In the genomic region with DNA sequence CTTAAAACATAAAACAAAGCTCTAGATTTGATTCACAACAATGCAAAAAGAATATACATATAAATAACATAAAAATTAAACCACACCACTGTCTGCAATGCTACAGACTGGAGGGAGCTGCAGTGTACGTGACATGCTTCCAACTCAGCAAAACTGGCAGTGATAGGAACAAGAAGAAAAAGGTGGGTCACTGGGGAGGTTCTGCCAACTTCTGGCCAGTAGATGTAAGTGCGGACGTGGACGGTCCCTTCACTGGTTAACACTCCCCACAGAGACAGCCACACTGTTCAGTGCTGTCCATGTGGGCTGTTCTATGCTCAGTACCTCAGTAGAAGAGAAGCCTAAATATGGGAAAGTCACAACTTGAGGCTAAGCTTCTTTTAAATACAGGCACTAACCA, we compare ENCODE assay signal across 27 mouse cellular contexts. TPM values are rescaled to one million over a fixed set of nuclear protein-coding genes. Genes with fewer than 3 reads are reported as not detected.
DNase-seq lines count a peak whose midpoint lies in the region; ATAC-seq and TF ChIP-seq lines count a peak whose summit lies in the region.
"Had no signal": no experiment of that assay in that cellular context is flagged by ENCODE, and none has a peak within 500 bp of the region (broad histone marks: within the 10 kb centered on the region; RNA-seq: fewer than 3 reads in every experiment).

No protein-coding gene starts in this region.

- H3K36me3 ChIP-seq in kidney, embryonic 16.5 days (ENCODE audit: insufficient read depth, low read length) = no peaks in the 10 kb centered on the region
- no peaks in the 10 kb centered on the region for H3K36me3 ChIP-seq in kidney, adult 2 months (ENCODE audit: control insufficient read depth, insufficient read depth, low read length)
- no peaks in the 10 kb centered on the region for H3K36me3 ChIP-seq in lung, postnatal 0 days (ENCODE audit: insufficient read depth, low read length)
- no peaks in the 10 kb centered on the region for H3K36me3 ChIP-seq in intestine, embryonic 16.5 days (ENCODE audit: control insufficient read depth, insufficient read depth, low read length)
- H3K36me3 ChIP-seq: heart, embryonic 15.5 days; limb, embryonic 15.5 days; liver, embryonic 15.5 days; midbrain, embryonic 12.5 days; stomach, embryonic 15.5 days had no signal

- no peak overlapping the region for H3K27ac ChIP-seq in kidney, embryonic 16.5 days (ENCODE audit: low read length)
- no peak overlapping the region for H3K27ac ChIP-seq in kidney, adult 2 months (ENCODE audit: insufficient read depth, low read depth, low read length)
- H3K27ac ChIP-seq in lung, postnatal 0 days (ENCODE audit: low read length) = no peak overlapping the region
- H3K27ac ChIP-seq in intestine, embryonic 16.5 days (ENCODE audit: low read length) = no peak overlapping the region
- H3K27ac ChIP-seq: gastrocnemius, adult 2 months; heart, embryonic 15.5 days; limb, embryonic 15.5 days; liver, embryonic 15.5 days; midbrain, embryonic 12.5 days; stomach, embryonic 15.5 days had no signal

- no peak overlapping the region for H3K4me2 ChIP-seq in kidney, embryonic 16.5 days (replicated peaks; ENCODE audit: low read depth, low read length)
- no peak overlapping the region for H3K4me2 ChIP-seq in lung, postnatal 0 days (replicated peaks; ENCODE audit: low read depth, low read length)
- H3K4me2 ChIP-seq in intestine, embryonic 16.5 days (ENCODE audit: low read depth, low read length) = no peak overlapping the region
- H3K4me2 ChIP-seq: heart, embryonic 15.5 days; limb, embryonic 15.5 days; liver, embryonic 15.5 days; midbrain, embryonic 12.5 days; stomach, embryonic 15.5 days had no signal

- no peaks in the 10 kb centered on the region for H3K4me1 ChIP-seq in kidney, embryonic 16.5 days (ENCODE audit: insufficient read depth, low read length)
- H3K4me1 ChIP-seq in kidney, adult 2 months (ENCODE audit: control insufficient read depth, insufficient read depth, low read length) = no peaks in the 10 kb centered on the region
- H3K4me1 ChIP-seq in lung, postnatal 0 days (ENCODE audit: insufficient read depth, low read depth, low read length) = no peaks in the 10 kb centered on the region
- no peaks in the 10 kb centered on the region for H3K4me1 ChIP-seq in lung, adult 2 months (ENCODE audit: control insufficient read depth, insufficient read depth, low read length)
- H3K4me1 ChIP-seq in intestine, embryonic 16.5 days (ENCODE audit: control insufficient read depth, insufficient read depth, low read length) = no peaks in the 10 kb centered on the region
- H3K4me1 ChIP-seq: heart, embryonic 15.5 days; limb, embryonic 15.5 days; liver, embryonic 15.5 days; midbrain, embryonic 12.5 days; stomach, embryonic 15.5 days had no signal

- 41% methylated on average over 4 of the region's 4 CpGs for WGBS in kidney, embryonic 16.5 days
- WGBS in kidney, adult 2 months = 34% methylated on average over 4 of the region's 4 CpGs
- WGBS in lung, postnatal 0 days = 45% methylated on average over 4 of the region's 4 CpGs
- WGBS in lung, adult 2 months = 42% methylated on average over 4 of the region's 4 CpGs
- WGBS in intestine, embryonic 16.5 days = 46% methylated on average over 4 of the region's 4 CpGs

- no peak for TF ChIP-seq POLR2A in kidney, adult 2 months (IDR thresholded peaks at IDR 0.05; ENCODE audit: low read depth, low read length)
- no peak for TF ChIP-seq POLR2A in lung, adult 2 months (IDR thresholded peaks at IDR 0.05; ENCODE audit: borderline replicate concordance, extremely low read depth, low read depth, low read length)

- H3K9me3 ChIP-seq in kidney, embryonic 16.5 days (ENCODE audit: low read length) = no peaks in the 10 kb centered on the region
- no peaks in the 10 kb centered on the region for H3K9me3 ChIP-seq in lung, postnatal 0 days (ENCODE audit: low read length)
- H3K9me3 ChIP-seq in intestine, embryonic 16.5 days (ENCODE audit: control insufficient read depth, low read length) = no peaks in the 10 kb centered on the region
- H3K9me3 ChIP-seq: heart, embryonic 15.5 days; limb, embryonic 15.5 days; liver, embryonic 15.5 days; midbrain, embryonic 12.5 days; stomach, embryonic 15.5 days had no signal

- H3K9ac ChIP-seq in kidney, embryonic 16.5 days (replicated peaks; ENCODE audit: low read length) = no peak overlapping the region
- H3K9ac ChIP-seq in lung, postnatal 0 days (replicated peaks; ENCODE audit: low read depth) = no peak overlapping the region
- no peak overlapping the region for H3K9ac ChIP-seq in intestine, embryonic 16.5 days (ENCODE audit: low read depth, low read length)
- H3K9ac ChIP-seq: heart, embryonic 15.5 days; limb, embryonic 15.5 days; liver, embryonic 15.5 days; midbrain, embryonic 12.5 days; stomach, embryonic 15.5 days had no signal

- 0 out of 2 replicates have a peak, but pooled peaks have one; percentile 27 for ATAC-seq in kidney, embryonic 16.5 days (ENCODE audit: low FRiP score, low TSS enrichment)
- ATAC-seq in lung, postnatal 0 days = no peak
- peak; percentile 63 for ATAC-seq in intestine, embryonic 16.5 days
- ATAC-seq: forebrain, embryonic 14.5 days had no signal

- H3K4me3 ChIP-seq in kidney, embryonic 16.5 days (ENCODE audit: low read length) = no peak overlapping the region
- H3K4me3 ChIP-seq in kidney, adult 2 months (ENCODE audit: insufficient read depth, low read depth, low read length) = no peak overlapping the region
- no peak overlapping the region for H3K4me3 ChIP-seq in lung, postnatal 0 days (ENCODE audit: low read depth, low read length)
- H3K4me3 ChIP-seq in lung, adult 2 months (replicated peaks; ENCODE audit: extremely low read depth, low read depth, low read length) = no peak overlapping the region
- no peak overlapping the region for H3K4me3 ChIP-seq in intestine, embryonic 16.5 days (ENCODE audit: low read length)
- H3K4me3 ChIP-seq: gastrocnemius, adult 2 months; heart, embryonic 15.5 days; limb, embryonic 15.5 days; liver, embryonic 15.5 days; midbrain, embryonic 12.5 days; stomach, embryonic 15.5 days had no signal

- no peaks in the 10 kb centered on the region for H3K27me3 ChIP-seq in kidney, embryonic 16.5 days (ENCODE audit: insufficient read depth, low read length)
- no peaks in the 10 kb centered on the region for H3K27me3 ChIP-seq in kidney, adult 2 months (replicated peaks; ENCODE audit: control insufficient read depth, insufficient read depth, low read length)
- H3K27me3 ChIP-seq in lung, postnatal 0 days (replicated peaks; ENCODE audit: insufficient read depth, low read length) = no peaks in the 10 kb centered on the region
- no peaks in the 10 kb centered on the region for H3K27me3 ChIP-seq in intestine, embryonic 16.5 days (replicated peaks; ENCODE audit: control insufficient read depth, insufficient read depth, low read length)
- H3K27me3 ChIP-seq: heart, embryonic 15.5 days; limb, embryonic 15.5 days; liver, embryonic 15.5 days; midbrain, embryonic 12.5 days; stomach, embryonic 15.5 days had no signal

- no peak; the same call in 1 of the 2 replicates for TF ChIP-seq CTCF in kidney, adult 2 months (conservative IDR thresholded peaks at IDR 0.05; ENCODE audit: insufficient read depth, insufficient read length, low read depth, low read length)
- TF ChIP-seq CTCF in lung, postnatal 0 days (IDR thresholded peaks at IDR 0.05) = 0 out of 2 replicates have a peak, but pooled peaks have one; percentile 7
- no peak for TF ChIP-seq CTCF in lung, adult 2 months (IDR thresholded peaks at IDR 0.05; ENCODE audit: insufficient read depth, low read length)

- no peak for DNase-seq in kidney, adult 2 months
- no peak for DNase-seq in lung, postnatal 0 days (ENCODE audit: low spot score)
- DNase-seq in lung, adult 2 months = no peak
- DNase-seq in left cerebral cortex, adult 8-10 months (ENCODE audit: low spot score in 2 of 2) = no peak
- DNase-seq in spleen, postnatal 4 days (ENCODE audit: low spot score in 2 of 2) = no peak
- DNase-seq: adrenal gland, postnatal 10 days; cerebellum, adult 18-20 months; cerebellum, postnatal 14 days; gastrocnemius, adult 2 months; left cerebral cortex, postnatal 4 days; lung, postnatal 14 days; right cerebral cortex, postnatal 25 days; thymus, adult 18-20 months; thymus, postnatal 36 days had no signal

- TF ChIP-seq EP300 in lung, postnatal 0 days (IDR thresholded peaks at IDR 0.05) = no peak

RNA-seq across cellular contexts. Expression of a gene that starts 22.2 kb away (rescaled TPM):
- 11.2 and 13.3 TPM in 2 replicates for polyA plus RNA-seq in kidney, embryonic 16.5 days (2015; fragmentation: Nextera tagmentation; extraction: Ambion mirVana)
- 329 and 355 TPM in 2 replicates for polyA plus RNA-seq in kidney, adult 2 months (2012; rRNA removed)
- polyA plus RNA-seq in lung, postnatal 0 days (2015; fragmentation: Nextera tagmentation; extraction: Ambion mirVana) = 0.10 and 0.16 TPM in 2 replicates
- 0.06 TPM in 1 of 2 replicates, not detected in the other for polyA plus RNA-seq in lung, adult 2 months (2012; rRNA removed)
- polyA plus RNA-seq in intestine, embryonic 16.5 days (2015; fragmentation: Nextera tagmentation; extraction: Ambion mirVana) = 126 and 165 TPM in 2 replicates
- total RNA-seq in left cerebral cortex, adult 8-10 months (2022) = not detected
- total RNA-seq: adrenal gland, postnatal 10 days; gastrocnemius, adult 2 months; left cerebral cortex, adult 18-20 months; left cerebral cortex, postnatal 4 days; megakaryocyte, adult 5-6 weeks; neutrophil, adult 5-6 weeks had no signal
- polyA plus RNA-seq: C2C12; forebrain, embryonic 14.5 days; hindbrain, embryonic 11.5 days; midbrain, embryonic 12.5 days had no signal

Comparison
In these comparisons a context has a peak if more than half of its experiments do, and no peak if none do; other contexts are left out.
1. RNA of a gene that starts 22.2 kb away (polyA plus RNA-seq): 329 to 355 TPM in kidney, adult 2 months, 126 to 165 TPM in intestine, embryonic 16.5 days and 11.2 to 13.3 TPM in kidney, embryonic 16.5 days; 0.10 to 0.16 TPM in lung, postnatal 0 days and 0.06 TPM in lung, adult 2 months; every median in the first group is over 10 times any median in the second.